ENCODE assay signal across 21 mouse cellular contexts in the genomic region with DNA sequence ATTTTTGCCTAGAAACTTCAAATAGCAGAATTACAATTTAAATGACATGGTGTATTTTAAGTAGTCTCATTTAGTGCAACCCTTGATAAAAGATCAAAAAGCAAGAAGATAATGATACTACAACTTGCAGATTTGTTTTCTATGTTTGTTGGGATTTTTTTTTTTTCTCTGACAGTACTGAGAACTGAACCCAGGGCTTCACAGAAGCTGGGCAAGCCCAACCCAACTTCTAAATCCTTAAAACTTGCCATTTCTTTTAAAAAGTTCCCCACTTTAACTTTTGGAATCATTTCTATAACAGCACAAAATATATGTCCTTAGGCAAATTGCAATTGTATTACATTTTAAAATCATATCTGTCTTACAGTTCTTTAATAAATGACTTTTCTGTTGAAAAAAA. TPM values are rescaled to one million over a fixed set of nuclear protein-coding genes. Genes with fewer than 3 reads are reported as not detected.
DNase-seq lines count a peak whose midpoint lies in the region; ATAC-seq and TF ChIP-seq lines count a peak whose summit lies in the region.
"Had no signal": no experiment of that assay in that cellular context is flagged by ENCODE, and none has a peak within 500 bp of the region (broad histone marks: within the 10 kb centered on the region; RNA-seq: fewer than 3 reads in every experiment).

No protein-coding gene starts in this region.

- H3K27me3 ChIP-seq in heart, embryonic 14.5 days (ENCODE audit: control insufficient read depth, insufficient read depth, low read length): no peaks in the 10 kb centered on the region
- H3K27me3 ChIP-seq in liver, postnatal 0 days (ENCODE audit: insufficient read depth, low read length): no peaks in the 10 kb centered on the region
- H3K27me3 ChIP-seq in liver, embryonic 11.5 days (replicated peaks; ENCODE audit: control insufficient read depth, insufficient read depth, low read length): no peaks in the 10 kb centered on the region
- H3K27me3 ChIP-seq in C2C12 (ENCODE audit: control insufficient read depth, insufficient read depth, insufficient read length): no peaks in the 10 kb centered on the region
- H3K27me3 ChIP-seq: limb, embryonic 15.5 days; Patski had no signal

- H3ac ChIP-seq in C2C12 (ENCODE audit: control insufficient read depth, insufficient read length, low read depth): no peak overlapping the region

- no peak for TF ChIP-seq EP300 in liver, postnatal 0 days (IDR thresholded peaks at IDR 0.05; ENCODE audit: low read depth)

- H3K79me3 ChIP-seq in C2C12 (ENCODE audit: low read depth): peaks cover 5% of the 10 kb centered on the region

- H3K4me3 ChIP-seq in heart, embryonic 14.5 days (ENCODE audit: control insufficient read depth in 1 of 2, insufficient read depth in 1 of 2, low read depth in 1 of 2, low read length in 2 of 2): no peak overlapping the region
- H3K4me3 ChIP-seq in liver, postnatal 0 days (ENCODE audit: low read depth, low read length): peak overlapping the region; percentile 24; the same call in 1 of the 2 replicates
- no peak overlapping the region for H3K4me3 ChIP-seq in liver, embryonic 11.5 days (ENCODE audit: low read depth, low read length)
- peak overlapping the region; percentile 45 for H3K4me3 ChIP-seq in C2C12 (ENCODE audit: insufficient read depth, poor library complexity, severe bottlenecking)
- H3K4me3 ChIP-seq in macrophage (ENCODE audit: inconsistent target): peak overlapping the region; percentile 77

- no peak overlapping the region for H3K9ac ChIP-seq in heart, embryonic 14.5 days (ENCODE audit: low read length)
- no peak overlapping the region for H3K9ac ChIP-seq in liver, postnatal 0 days (replicated peaks)
- H3K9ac ChIP-seq in liver, embryonic 11.5 days (ENCODE audit: low read depth, low read length): no peak overlapping the region

- H3K79me2 ChIP-seq in C2C12 (ENCODE audit: control insufficient read depth, insufficient read depth) (peaks cover 42% of the 10 kb centered on the region), macrophage (ENCODE audit: inconsistent target) (peaks cover 56% of the 10 kb centered on the region)

- no peaks in the 10 kb centered on the region for H3K9me3 ChIP-seq in heart, embryonic 14.5 days (ENCODE audit: control insufficient read depth, low read length)
- H3K9me3 ChIP-seq in liver, postnatal 0 days (ENCODE audit: low read length): 0 out of 2 replicates have a peak, but pooled peaks cover 2% of the 10 kb centered on the region
- no peaks in the 10 kb centered on the region for H3K9me3 ChIP-seq in liver, embryonic 11.5 days (ENCODE audit: control insufficient read depth, low read length)
- H3K9me3 ChIP-seq: forebrain, embryonic 10.5 days; limb, embryonic 15.5 days; neural tube, embryonic 15.5 days had no signal

- no peak for DNase-seq in heart, postnatal 10 days
- DNase-seq in liver, postnatal 0 days: no peak
- DNase-seq in liver, embryonic 11.5 days (ENCODE audit: low spot score): no peak
- DNase-seq: gastrocnemius, postnatal 25 days; layer of hippocampus, adult 9-11 months; left cerebral cortex, postnatal 4 days; right cerebral cortex, adult 18-20 months had no signal

- no peak for TF ChIP-seq CTCF in liver, postnatal 0 days (IDR thresholded peaks at IDR 0.05; ENCODE audit: low read depth)
- TF ChIP-seq CTCF in C2C12 (IDR thresholded peaks at IDR 0.05; ENCODE audit: control insufficient read depth, insufficient read depth, insufficient read length): no peak

- no peaks in the 10 kb centered on the region for H3K36me3 ChIP-seq in heart, embryonic 14.5 days (ENCODE audit: control insufficient read depth, insufficient read depth, low read length)
- H3K36me3 ChIP-seq in liver, postnatal 0 days (replicated peaks; ENCODE audit: insufficient read depth, low read length): no peaks in the 10 kb centered on the region
- no peaks in the 10 kb centered on the region for H3K36me3 ChIP-seq in liver, embryonic 11.5 days (ENCODE audit: control insufficient read depth, insufficient read depth, low read length)
- H3K36me3 ChIP-seq in C2C12 (ENCODE audit: control insufficient read depth, insufficient read depth): no peaks in the 10 kb centered on the region
- H3K36me3 ChIP-seq in macrophage (ENCODE audit: inconsistent target): no peaks in the 10 kb centered on the region
- H3K36me3 ChIP-seq: forebrain, embryonic 10.5 days; hindbrain, embryonic 10.5 days; limb, embryonic 15.5 days; neural tube, embryonic 15.5 days had no signal

- H3K4me2 ChIP-seq in heart, embryonic 14.5 days (ENCODE audit: low read length): peak overlapping the region; percentile 35
- peak overlapping the region; percentile 78 for H3K4me2 ChIP-seq in liver, postnatal 0 days (ENCODE audit: low read depth, low read length)
- no peak overlapping the region for H3K4me2 ChIP-seq in liver, embryonic 11.5 days

- ATAC-seq in heart, embryonic 14.5 days (ENCODE audit: insufficient number of reproducible peaks, insufficient read depth, low FRiP score, low read depth): no peak
- ATAC-seq in liver, postnatal 0 days: no peak
- no peak for ATAC-seq in liver, embryonic 11.5 days (replicated peaks; ENCODE audit: low FRiP score)
- ATAC-seq in cerebellum, adult (ENCODE audit: insufficient number of reproducible peaks, low FRiP score, low TSS enrichment): no peak
- ATAC-seq: forebrain, embryonic 16.5 days; hindbrain, postnatal 0 days; intestine, postnatal 0 days; midbrain, embryonic 16.5 days; Patski had no signal

- H3K4me1 ChIP-seq in heart, embryonic 14.5 days (ENCODE audit: control insufficient read depth in 2 of 2, insufficient read depth in 2 of 2, low read length in 2 of 2): peaks cover 0 to 9% of the 10 kb centered on the region in 2 experiments; a peak in 1 of 4 replicates
- 0 out of 2 replicates have a peak, but pooled peaks cover 5% of the 10 kb centered on the region for H3K4me1 ChIP-seq in liver, postnatal 0 days (ENCODE audit: insufficient read depth)
- H3K4me1 ChIP-seq in liver, embryonic 11.5 days (replicated peaks; ENCODE audit: control insufficient read depth, insufficient read depth, low read length): no peaks in the 10 kb centered on the region
- H3K4me1 ChIP-seq: limb, embryonic 15.5 days had no signal

- no peak overlapping the region for H3K27ac ChIP-seq in heart, embryonic 14.5 days (replicated peaks in 1 of 2; ENCODE audit: control insufficient read depth in 1 of 2, insufficient read depth in 1 of 2, low read depth in 2 of 2, low read length in 2 of 2)
- H3K27ac ChIP-seq in liver, postnatal 0 days (ENCODE audit: low read depth): no peak overlapping the region
- no peak overlapping the region for H3K27ac ChIP-seq in liver, embryonic 11.5 days (ENCODE audit: low read depth, low read length)
- peak overlapping the region; percentile 92 for H3K27ac ChIP-seq in macrophage
- H3K27ac ChIP-seq: forebrain, embryonic 10.5 days; hindbrain, embryonic 10.5 days; hindbrain, postnatal 0 days; neural tube, embryonic 15.5 days; stomach, postnatal 0 days had no signal

- intact Hi-C loops in heart, postnatal 10 days (cut with DNase I): no loop called here

TF ChIP-seq in C2C12, 6 proteins besides CTCF, POLR2A, EP300 and RAD21:
- TF ChIP-seq MYOG (IDR thresholded peaks at IDR 0.05; ENCODE audit: control insufficient read depth, extremely low read depth, insufficient read length): no peak
- TF ChIP-seq MAX (IDR thresholded peaks at IDR 0.05): no peak
- no peak for TF ChIP-seq USF1 (IDR thresholded peaks at IDR 0.05; ENCODE audit: low read depth)
- TF ChIP-seq FOSL1 (IDR thresholded peaks at IDR 0.05; ENCODE audit: insufficient read depth, low read length, poor library complexity, severe bottlenecking): no peak
- TF ChIP-seq CEBPB (IDR thresholded peaks at IDR 0.05; ENCODE audit: low read depth): no peak
- no peak for TF ChIP-seq MYOD1 (IDR thresholded peaks at IDR 0.05; ENCODE audit: control insufficient read depth, insufficient read length, low read depth)
TF ChIP-seq in C2C12: peak in this region for 0.

RNA-seq across cellular contexts. Expression of gene Rel, which starts 1.7 kb away (rescaled TPM):
- polyA plus RNA-seq in heart, embryonic 14.5 days (2014; fragmentation: Nextera tagmentation; extraction: Ambion mirVana): 1.9 and 2.2 TPM in 2 replicates
- 10 to 100 TPM in 1 of 2 experiments, 1 to 10 TPM in 1; 9.5 to 10.3 TPM for total RNA-seq in heart, postnatal 10 days (2021)
- 0.63 and 0.89 TPM in 2 replicates for polyA plus RNA-seq in liver, postnatal 0 days (2015; fragmentation: Nextera tagmentation; extraction: Ambion mirVana)
- polyA plus RNA-seq in liver, embryonic 11.5 days (2014; fragmentation: Nextera tagmentation; extraction: Ambion mirVana): 0.67 and 0.79 TPM in 2 replicates
- 0.73 TPM for polyA plus RNA-seq in C2C12 (2012; fragmentation: generic; extraction: Trizol)
- 100 to 1,000 TPM in 15 of 26 experiments, 10 to 100 TPM in 11; 39.4 to 433 (median 153) TPM for total RNA-seq in macrophage (2018; cell fraction: chromatin; rRNA removed)
- 100 to 1,000 TPM in 8 of 26 experiments, 10 to 100 TPM in 18; 19.2 to 223 (median 33.9) TPM for total RNA-seq in macrophage (2018; cell fraction: cytosol; rRNA removed)
- 100 to 1,000 TPM in 19 of 26 experiments, 10 to 100 TPM in 7; 44.8 to 434 (median 219) TPM for total RNA-seq in macrophage (2018; cell fraction: nucleus; rRNA removed)
- 9.2 to 15.4 TPM (median 13.0 TPM) in 3 replicates for polyA plus RNA-seq in macrophage (2018)

Comparison
In these comparisons a context has a peak if more than half of its experiments do, and no peak if none do; other contexts are left out.
1. H3K4me3 ChIP-seq: peak in liver, postnatal 0 days (single experiment), C2C12 (single experiment) and macrophage (single experiment); none in heart, embryonic 14.5 days (0 of 2) and liver, embryonic 11.5 days (single experiment).